Mouse (Mus musculus): Measurements from ENCODE around the gene Pcyt2. TPM values are rescaled to one million over a fixed set of nuclear protein-coding genes. Genes with fewer than 3 reads are reported as not detected.

The Pcyt2 gene
- polyA plus RNA-seq (2015; fragmentation: Illumina TruSeq; extraction: RNeasy Lipid Tissue Mini Kit (QIAGEN cat#74804); ENCODE audit: insufficient read depth, low read depth, low replicate concordance): 38.6 TPM

GRCm38 (mm10) chr11:120617519-120618112 lies at the start of gene Pcyt2:
TSS of gene Pcyt2 (minus strand) at chr11:120617936.

GRCm38 (mm10) chr11:120661076-120661460 lies 43.3 kb upstream of the Pcyt2 start, which contains the start of gene Notum:
TSS of gene Notum (minus strand) at chr11:120661175.

GRCm38 (mm10) chr11:120648001-120648476 lies 30.3 kb upstream of the Pcyt2 start, which contains the start of gene Myadml2:
TSS of gene Myadml2 (minus strand) at chr11:120648158.

GRCm38 (mm10) chr11:120643601-120643987 lies 25.9 kb upstream of the Pcyt2 start, which contains the start of gene Pycr1:
TSS of gene Pycr1 (minus strand) at chr11:120643769.

GRCm38 (mm10) chr11:120633520-120634343 lies 16.0 kb upstream of the Pcyt2 start, which contains the start of gene Mafg:
TSS of gene Mafg (minus strand) at chr11:120633600.

GRCm38 (mm10) chr11:120625152-120625775 lies 7.5 kb upstream of the Pcyt2 start, which contains the start of gene Sirt7:
TSS of gene Sirt7 (minus strand) at chr11:120625240.

GRCm38 (mm10) chr11:120608241-120609034 lies 9.3 kb downstream of the Pcyt2 start, which contains the start of gene Npb:
TSS of gene Npb (plus strand) at chr11:120608477.

GRCm38 (mm10) chr11:120598283-120598989 lies 19.3 kb downstream of the Pcyt2 start, which contains the start of the genes Alyref and Anapc11:
TSS of gene Alyref (minus strand) at chr11:120598365.
TSS of gene Anapc11 (plus strand) at chr11:120598421.

GRCm38 (mm10) chr11:120581490-120582267 lies 36.1 kb downstream of the Pcyt2 start, which contains the start of gene Arhgdia:
TSS of gene Arhgdia (minus strand) at chr11:120581624.

GRCm38 (mm10) chr11:120572752-120573584 lies 44.8 kb downstream of the Pcyt2 start, which contains the start of gene P4hb:
TSS of gene P4hb (minus strand) at chr11:120573253.

Other genes starting within 250 kb of the Pcyt2 start
- 5.7 TPM for gene Faap100, start 239.2 kb downstream of the Pcyt2 start, polyA plus RNA-seq (2015; fragmentation: Illumina TruSeq; extraction: RNeasy Lipid Tissue Mini Kit (QIAGEN cat#74804); ENCODE audit: insufficient read depth, low read depth, low replicate concordance)
- gene Nploc4, start 180.2 kb downstream of the Pcyt2 start, polyA plus RNA-seq (2015; fragmentation: Illumina TruSeq; extraction: RNeasy Lipid Tissue Mini Kit (QIAGEN cat#74804); ENCODE audit: insufficient read depth, low read depth, low replicate concordance): 10.3 TPM
- gene Tspan10, start 175.3 kb downstream of the Pcyt2 start, polyA plus RNA-seq (2015; fragmentation: Illumina TruSeq; extraction: RNeasy Lipid Tissue Mini Kit (QIAGEN cat#74804); ENCODE audit: insufficient read depth, low read depth, low replicate concordance): not detected
- gene Pde6g, start 164.4 kb downstream of the Pcyt2 start, polyA plus RNA-seq (2015; fragmentation: Illumina TruSeq; extraction: RNeasy Lipid Tissue Mini Kit (QIAGEN cat#74804); ENCODE audit: insufficient read depth, low read depth, low replicate concordance): 1.3 TPM
- gene Oxld1, start 159.9 kb downstream of the Pcyt2 start, polyA plus RNA-seq (2015; fragmentation: Illumina TruSeq; extraction: RNeasy Lipid Tissue Mini Kit (QIAGEN cat#74804); ENCODE audit: insufficient read depth, low read depth, low replicate concordance): 2.7 TPM
- gene Ccdc137, start 159.8 kb downstream of the Pcyt2 start, polyA plus RNA-seq (2015; fragmentation: Illumina TruSeq; extraction: RNeasy Lipid Tissue Mini Kit (QIAGEN cat#74804); ENCODE audit: insufficient read depth, low read depth, low replicate concordance): 10.5 TPM
- 5.2 TPM for gene Arl16, start 150.3 kb downstream of the Pcyt2 start, polyA plus RNA-seq (2015; fragmentation: Illumina TruSeq; extraction: RNeasy Lipid Tissue Mini Kit (QIAGEN cat#74804); ENCODE audit: insufficient read depth, low read depth, low replicate concordance)
- 19.4 TPM for gene Mrpl12, start 133.3 kb downstream of the Pcyt2 start, polyA plus RNA-seq (2015; fragmentation: Illumina TruSeq; extraction: RNeasy Lipid Tissue Mini Kit (QIAGEN cat#74804); ENCODE audit: insufficient read depth, low read depth, low replicate concordance)
- gene Slc25a10, start 126.1 kb downstream of the Pcyt2 start, polyA plus RNA-seq (2015; fragmentation: Illumina TruSeq; extraction: RNeasy Lipid Tissue Mini Kit (QIAGEN cat#74804); ENCODE audit: insufficient read depth, low read depth, low replicate concordance): 11.5 TPM
- 2.1 TPM for gene Gcgr, start 87.2 kb downstream of the Pcyt2 start, polyA plus RNA-seq (2015; fragmentation: Illumina TruSeq; extraction: RNeasy Lipid Tissue Mini Kit (QIAGEN cat#74804); ENCODE audit: insufficient read depth, low read depth, low replicate concordance)
- 27.1 TPM for gene Mcrip1, start 68.2 kb downstream of the Pcyt2 start, polyA plus RNA-seq (2015; fragmentation: Illumina TruSeq; extraction: RNeasy Lipid Tissue Mini Kit (QIAGEN cat#74804); ENCODE audit: insufficient read depth, low read depth, low replicate concordance)
- not detected for gene Ppp1r27, start 66.8 kb downstream of the Pcyt2 start, polyA plus RNA-seq (2015; fragmentation: Illumina TruSeq; extraction: RNeasy Lipid Tissue Mini Kit (QIAGEN cat#74804); ENCODE audit: insufficient read depth, low read depth, low replicate concordance)
- gene P4hb, start 44.7 kb downstream of the Pcyt2 start, polyA plus RNA-seq (2015; fragmentation: Illumina TruSeq; extraction: RNeasy Lipid Tissue Mini Kit (QIAGEN cat#74804); ENCODE audit: insufficient read depth, low read depth, low replicate concordance): 636 TPM
- gene Arhgdia, start 36.3 kb downstream of the Pcyt2 start, polyA plus RNA-seq (2015; fragmentation: Illumina TruSeq; extraction: RNeasy Lipid Tissue Mini Kit (QIAGEN cat#74804); ENCODE audit: insufficient read depth, low read depth, low replicate concordance): 79.0 TPM
- gene Alyref, start 19.6 kb downstream of the Pcyt2 start, polyA plus RNA-seq (2015; fragmentation: Illumina TruSeq; extraction: RNeasy Lipid Tissue Mini Kit (QIAGEN cat#74804); ENCODE audit: insufficient read depth, low read depth, low replicate concordance): 13.4 TPM
- 11.9 TPM for gene Anapc11, start 19.5 kb downstream of the Pcyt2 start, polyA plus RNA-seq (2015; fragmentation: Illumina TruSeq; extraction: RNeasy Lipid Tissue Mini Kit (QIAGEN cat#74804); ENCODE audit: insufficient read depth, low read depth, low replicate concordance)
- gene Npb, start 9.5 kb downstream of the Pcyt2 start, polyA plus RNA-seq (2015; fragmentation: Illumina TruSeq; extraction: RNeasy Lipid Tissue Mini Kit (QIAGEN cat#74804); ENCODE audit: insufficient read depth, low read depth, low replicate concordance): not detected
- 19.3 TPM for gene Sirt7, start 7.3 kb upstream of the Pcyt2 start, polyA plus RNA-seq (2015; fragmentation: Illumina TruSeq; extraction: RNeasy Lipid Tissue Mini Kit (QIAGEN cat#74804); ENCODE audit: insufficient read depth, low read depth, low replicate concordance)
- gene Mafg, start 15.7 kb upstream of the Pcyt2 start, polyA plus RNA-seq (2015; fragmentation: Illumina TruSeq; extraction: RNeasy Lipid Tissue Mini Kit (QIAGEN cat#74804); ENCODE audit: insufficient read depth, low read depth, low replicate concordance): 11.0 TPM
- gene Pycr1, start 25.8 kb upstream of the Pcyt2 start, polyA plus RNA-seq (2015; fragmentation: Illumina TruSeq; extraction: RNeasy Lipid Tissue Mini Kit (QIAGEN cat#74804); ENCODE audit: insufficient read depth, low read depth, low replicate concordance): 24.5 TPM
- gene Myadml2, start 30.2 kb upstream of the Pcyt2 start, polyA plus RNA-seq (2015; fragmentation: Illumina TruSeq; extraction: RNeasy Lipid Tissue Mini Kit (QIAGEN cat#74804); ENCODE audit: insufficient read depth, low read depth, low replicate concordance): 1.4 TPM
- gene Notum, start 43.2 kb upstream of the Pcyt2 start, polyA plus RNA-seq (2015; fragmentation: Illumina TruSeq; extraction: RNeasy Lipid Tissue Mini Kit (QIAGEN cat#74804); ENCODE audit: insufficient read depth, low read depth, low replicate concordance): 0.81 TPM
- 29.7 TPM for gene Aspscr1, start 55.0 kb upstream of the Pcyt2 start, polyA plus RNA-seq (2015; fragmentation: Illumina TruSeq; extraction: RNeasy Lipid Tissue Mini Kit (QIAGEN cat#74804); ENCODE audit: insufficient read depth, low read depth, low replicate concordance)
- 30.4 TPM for gene Cenpx, start 95.8 kb upstream of the Pcyt2 start, polyA plus RNA-seq (2015; fragmentation: Illumina TruSeq; extraction: RNeasy Lipid Tissue Mini Kit (QIAGEN cat#74804); ENCODE audit: insufficient read depth, low read depth, low replicate concordance)
- gene Lrrc45, start 96.0 kb upstream of the Pcyt2 start, polyA plus RNA-seq (2015; fragmentation: Illumina TruSeq; extraction: RNeasy Lipid Tissue Mini Kit (QIAGEN cat#74804); ENCODE audit: insufficient read depth, low read depth, low replicate concordance): 37.8 TPM
- gene Rac3, start 103.5 kb upstream of the Pcyt2 start, polyA plus RNA-seq (2015; fragmentation: Illumina TruSeq; extraction: RNeasy Lipid Tissue Mini Kit (QIAGEN cat#74804); ENCODE audit: insufficient read depth, low read depth, low replicate concordance): 6.0 TPM
- 12.0 TPM for gene Dcxr, start 109.3 kb upstream of the Pcyt2 start, polyA plus RNA-seq (2015; fragmentation: Illumina TruSeq; extraction: RNeasy Lipid Tissue Mini Kit (QIAGEN cat#74804); ENCODE audit: insufficient read depth, low read depth, low replicate concordance)
- 26.0 TPM for gene Cbr2, start 114.2 kb upstream of the Pcyt2 start, polyA plus RNA-seq (2015; fragmentation: Illumina TruSeq; extraction: RNeasy Lipid Tissue Mini Kit (QIAGEN cat#74804); ENCODE audit: insufficient read depth, low read depth, low replicate concordance)
- not detected for gene Hmga1b, start 144.9 kb upstream of the Pcyt2 start, polyA plus RNA-seq (2015; fragmentation: Illumina TruSeq; extraction: RNeasy Lipid Tissue Mini Kit (QIAGEN cat#74804); ENCODE audit: insufficient read depth, low read depth, low replicate concordance)
- gene Rfng, start 166.3 kb upstream of the Pcyt2 start, polyA plus RNA-seq (2015; fragmentation: Illumina TruSeq; extraction: RNeasy Lipid Tissue Mini Kit (QIAGEN cat#74804); ENCODE audit: insufficient read depth, low read depth, low replicate concordance): 22.7 TPM
- gene Gps1, start 166.3 kb upstream of the Pcyt2 start, polyA plus RNA-seq (2015; fragmentation: Illumina TruSeq; extraction: RNeasy Lipid Tissue Mini Kit (QIAGEN cat#74804); ENCODE audit: insufficient read depth, low read depth, low replicate concordance): 35.2 TPM
- gene Dus1l, start 178.5 kb upstream of the Pcyt2 start, polyA plus RNA-seq (2015; fragmentation: Illumina TruSeq; extraction: RNeasy Lipid Tissue Mini Kit (QIAGEN cat#74804); ENCODE audit: insufficient read depth, low read depth, low replicate concordance): 25.3 TPM
- 22.9 TPM for gene Fasn, start 206.6 kb upstream of the Pcyt2 start, polyA plus RNA-seq (2015; fragmentation: Illumina TruSeq; extraction: RNeasy Lipid Tissue Mini Kit (QIAGEN cat#74804); ENCODE audit: insufficient read depth, low read depth, low replicate concordance)